ENCODE assay signal across 9 mouse cellular contexts in the genomic region with DNA sequence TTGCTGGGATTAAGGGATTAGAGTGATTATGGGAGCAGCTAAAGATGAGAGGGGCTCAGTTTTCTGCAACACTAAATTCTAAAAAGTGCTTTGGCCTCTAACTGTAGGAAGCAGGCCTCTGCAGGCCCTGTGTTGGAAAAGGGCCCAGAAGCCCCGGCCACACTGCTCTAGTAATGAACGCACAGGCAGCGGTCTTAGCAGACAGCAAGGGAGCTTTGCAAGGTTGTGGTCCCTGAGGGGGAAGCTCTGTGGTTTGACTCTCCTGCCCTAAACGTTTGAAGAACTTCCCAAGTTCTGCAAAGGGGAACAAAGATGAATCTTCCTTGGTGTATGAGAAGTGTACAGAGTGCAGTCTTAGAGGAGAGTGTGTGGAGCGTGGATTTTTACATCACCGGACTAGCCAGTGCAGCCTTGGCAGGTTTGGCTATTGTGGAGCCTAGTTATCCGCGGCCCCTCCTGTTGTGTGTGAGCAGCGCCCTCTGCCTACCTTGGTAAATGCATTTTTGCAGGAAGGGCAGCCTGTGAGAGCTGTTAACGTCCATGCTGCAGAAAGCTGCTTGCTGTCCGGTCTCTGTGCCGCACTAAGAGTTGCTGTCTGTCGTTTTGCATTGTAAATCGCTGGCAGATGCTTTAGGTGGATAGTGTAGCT. TPM values are rescaled to one million over a fixed set of nuclear protein-coding genes. Genes with fewer than 3 reads are reported as not detected.
DNase-seq lines count a peak whose midpoint lies in the region; ATAC-seq and TF ChIP-seq lines count a peak whose summit lies in the region.
"Not testable (repeated sequence)": the region's sequence is repeated elsewhere in the genome, so short reads cannot be mapped to it uniquely, and the experiment has no call there.
"Had no signal": no experiment of that assay in that cellular context is flagged by ENCODE, and none has a peak within 500 bp of the region (broad histone marks: within the 10 kb centered on the region; RNA-seq: fewer than 3 reads in every experiment).

No protein-coding gene starts in this region.

- not testable (repeated sequence) for H3K27me3 ChIP-seq in CH12.LX (replicated peaks); forebrain, embryonic 14.5 days (replicated peaks; ENCODE audit: control insufficient read depth, insufficient read depth, low read length); heart, embryonic 15.5 days; kidney, embryonic 15.5 days

- H3K36me3 ChIP-seq in CH12.LX (replicated peaks in 1 of 2; ENCODE audit: control insufficient read depth in 1 of 2, insufficient read depth in 1 of 2, low read length in 1 of 2); forebrain, embryonic 14.5 days (ENCODE audit: control insufficient read depth, insufficient read depth, low read length); heart, embryonic 15.5 days; kidney, embryonic 15.5 days: not testable (repeated sequence)

- peak; percentile 72 for DNase-seq in CH12.LX (ENCODE audit: extremely low read depth)
- DNase-seq in cerebellum, adult 18-20 months, result peak; percentile 5 to 7
- peak; percentile 71 for DNase-seq in forebrain, embryonic 14.5 days (ENCODE audit: low spot score)
- peak; percentile 27 to 33 for DNase-seq in left cerebral cortex, postnatal 36 days (ENCODE audit: low spot score in 2 of 2)
- DNase-seq in retina, embryonic 14.5 days (ENCODE audit: low spot score), result peak; percentile 61

- intact Hi-C loops in left cerebral cortex, postnatal 36 days (cut with DNase I), result loop anchor here (5.0 kb wide), 1 partner anchor 865 kb away; no protein-coding TSS in a partner anchor

- not testable (repeated sequence) for H3K27ac ChIP-seq in CH12.LX (ENCODE audit: insufficient read depth, low read depth); forebrain, embryonic 14.5 days (ENCODE audit: low read depth, low read length); heart, embryonic 15.5 days; kidney, embryonic 15.5 days

- not testable (repeated sequence) for H3K4me3 ChIP-seq in CH12.LX (replicated peaks in 1 of 3; ENCODE audit: low read depth in 2 of 3, low read length in 2 of 3, poor library complexity in 1 of 3); forebrain, embryonic 14.5 days (ENCODE audit: low read depth, low read length); heart, embryonic 15.5 days; kidney, embryonic 15.5 days (replicated peaks)

- not testable (repeated sequence) for H3K9ac ChIP-seq in CH12.LX (ENCODE audit: insufficient read depth, low read depth); forebrain, embryonic 14.5 days (ENCODE audit: low read length); heart, embryonic 15.5 days
- 0 out of 2 replicates have a peak overlapping the region, but pooled peaks have one; percentile 0 for H3K9ac ChIP-seq in kidney, embryonic 15.5 days

- peak in 1 of 2 experiments; percentile 74; a peak in 2 of 4 replicates for TF ChIP-seq CTCF in CH12.LX (conservative IDR thresholded peaks at IDR 0.05 in 1 of 2, IDR thresholded peaks at IDR 0.05 in 1 of 2; ENCODE audit: low read depth in 2 of 2, low read length in 2 of 2)

- dilution Hi-C loops in CH12.LX (cut with MboI; ENCODE audit: extremely low pct_ligation_motif_present, extremely low pct_unique_long_range_greater_than_20kb, low sequenced_read_pairs), result not testable (repeated sequence)

- H3K79me2 ChIP-seq in CH12.LX (replicated peaks; ENCODE audit: control insufficient read depth, extremely low read depth, insufficient read depth, poor library complexity, severe bottlenecking), result not testable (repeated sequence)

- TF ChIP-seq EP300 in CH12.LX (IDR thresholded peaks at IDR 0.05; ENCODE audit: low read length), result not testable (repeated sequence)

- in situ Hi-C loops in CH12.LX (cut with MboI; ENCODE audit: low pct_ligation_motif_present, low pct_unique_long_range_greater_than_20kb, low sequenced_read_pairs), result loop anchor here (25.0 kb wide), 2 partner anchors 595 to 870 kb away; a partner anchor contains a TSS

- 11% methylated on average over 14 of the region's 14 CpGs for WGBS in forebrain, embryonic 14.5 days
- 16% methylated on average over 14 of the region's 14 CpGs for WGBS in heart, embryonic 15.5 days
- WGBS in kidney, embryonic 15.5 days, result 16% methylated on average over 14 of the region's 14 CpGs

- peak overlapping the region; percentile 52; the same call in 1 of the 2 replicates for H3K4me2 ChIP-seq in CH12.LX (ENCODE audit: insufficient read depth, low read depth, poor library complexity, severe bottlenecking)
- H3K4me2 ChIP-seq in forebrain, embryonic 14.5 days (ENCODE audit: low read length), result peak overlapping the region; percentile 33; the same call in 1 of the 2 replicates
- H3K4me2 ChIP-seq in heart, embryonic 15.5 days, result peak overlapping the region; percentile 42
- H3K4me2 ChIP-seq in kidney, embryonic 15.5 days, result peak overlapping the region; percentile 26; the same call in 1 of the 2 replicates

- TF ChIP-seq POLR2A in CH12.LX (IDR thresholded peaks at IDR 0.05; ENCODE audit: low read depth, low read length), result not testable (repeated sequence)

- H3K9me3 ChIP-seq in CH12.LX (replicated peaks; ENCODE audit: low read length); forebrain, embryonic 14.5 days (replicated peaks; ENCODE audit: control insufficient read depth, low read length); heart, embryonic 15.5 days (replicated peaks); kidney, embryonic 15.5 days (replicated peaks): not testable (repeated sequence)

- TF ChIP-seq RAD21 in CH12.LX (IDR thresholded peaks at IDR 0.05; ENCODE audit: low read depth, low read length), result peak; percentile 70

- H3K4me1 ChIP-seq in CH12.LX (ENCODE audit: control insufficient read depth in 1 of 2, insufficient read depth in 2 of 2), result peaks cover 0 to 14% of the 10 kb centered on the region in 2 experiments; a peak in 2 of 4 replicates
- not testable (repeated sequence) for H3K4me1 ChIP-seq in forebrain, embryonic 14.5 days (ENCODE audit: control insufficient read depth, insufficient read depth, low read length); heart, embryonic 15.5 days (replicated peaks); kidney, embryonic 15.5 days

- ATAC-seq in forebrain, embryonic 14.5 days, result peak; percentile 84
- not testable (repeated sequence) for ATAC-seq in heart, embryonic 15.5 days (replicated peaks; ENCODE audit: insufficient number of reproducible peaks, insufficient read depth, low FRiP score, low read depth)
- ATAC-seq in kidney, embryonic 15.5 days (replicated peaks; ENCODE audit: low FRiP score), result peak; percentile 74; the same call in 1 of the 2 replicates
- ATAC-seq in megakaryocyte, adult 5-6 weeks (ENCODE audit: poor library complexity, severe bottlenecking), result peak; percentile 75

TF ChIP-seq in CH12.LX, 34 proteins besides CTCF, POLR2A, EP300 and RAD21:
- TF ChIP-seq ZNF384 (IDR thresholded peaks at IDR 0.05; ENCODE audit: low read depth, low read length), result 0 out of 2 replicates have a peak, but pooled peaks have one; percentile 13
- peak; percentile 47 for TF ChIP-seq ZC3H11A (IDR thresholded peaks at IDR 0.05; ENCODE audit: low read depth, low read length)
- peak; percentile 77 for TF ChIP-seq SMC3 (IDR thresholded peaks at IDR 0.05; ENCODE audit: low read depth, low read length)

RNA-seq across cellular contexts. Expression of a gene that starts 4.5 kb away (rescaled TPM):
- total RNA-seq in CH12.LX (2012; rRNA removed) (not detected in 2 replicates), CH12.LX (2014; rRNA removed) (not detected in 2 replicates)
- not detected in 2 replicates for polyA plus RNA-seq in CH12.LX (2012; ENCODE audit: insufficient read length, low read depth)
- not detected in 2 replicates for polyA plus RNA-seq in forebrain, embryonic 14.5 days (2014; fragmentation: Nextera tagmentation; extraction: Ambion mirVana)
- not detected in 2 replicates for polyA plus RNA-seq in heart, embryonic 15.5 days (2015; fragmentation: Nextera tagmentation; extraction: Ambion mirVana)
- 0.10 and 0.18 TPM in 2 replicates for polyA plus RNA-seq in kidney, embryonic 15.5 days (2015; fragmentation: Nextera tagmentation; extraction: Ambion mirVana)
- not detected for total RNA-seq in left cerebral cortex, postnatal 36 days (2021)
- 55.9 and 64.6 TPM in 2 replicates for total RNA-seq in megakaryocyte, adult 5-6 weeks (2015)
- total RNA-seq in megakaryocyte, adult 5-6 weeks (2017), result 38.3 and 38.4 TPM in 2 replicates
- polyA plus RNA-seq: liver, embryonic 12.5 days had no signal

RNA-seq across cellular contexts. Expression of a gene that starts 28.8 kb away (rescaled TPM):
- total RNA-seq in CH12.LX (2012; rRNA removed) (not detected in 2 replicates), CH12.LX (2014; rRNA removed) (0.26 TPM in 1 of 2 replicates, not detected in the other)
- not detected in 2 replicates for polyA plus RNA-seq in CH12.LX (2012; ENCODE audit: insufficient read length, low read depth)
- polyA plus RNA-seq in forebrain, embryonic 14.5 days (2014; fragmentation: Nextera tagmentation; extraction: Ambion mirVana), result not detected in 2 replicates
- not detected in 2 replicates for polyA plus RNA-seq in heart, embryonic 15.5 days (2015; fragmentation: Nextera tagmentation; extraction: Ambion mirVana)
- not detected in 2 replicates for polyA plus RNA-seq in kidney, embryonic 15.5 days (2015; fragmentation: Nextera tagmentation; extraction: Ambion mirVana)
- total RNA-seq in left cerebral cortex, postnatal 36 days (2021), result not detected
- not detected in 2 replicates for total RNA-seq in megakaryocyte, adult 5-6 weeks (2015)
- not detected in 2 replicates for total RNA-seq in megakaryocyte, adult 5-6 weeks (2017)
- polyA plus RNA-seq: liver, embryonic 12.5 days had no signal

RNA-seq across cellular contexts. Expression of a gene that starts 33.4 kb away (rescaled TPM):
- total RNA-seq in CH12.LX (2012; rRNA removed) (0.17 and 0.25 TPM in 2 replicates), CH12.LX (2014; rRNA removed) (0.52 TPM in 1 of 2 replicates, not detected in the other)
- not detected in 2 replicates for polyA plus RNA-seq in CH12.LX (2012; ENCODE audit: insufficient read length, low read depth)
- polyA plus RNA-seq in forebrain, embryonic 14.5 days (2014; fragmentation: Nextera tagmentation; extraction: Ambion mirVana), result not detected in 2 replicates
- not detected in 2 replicates for polyA plus RNA-seq in heart, embryonic 15.5 days (2015; fragmentation: Nextera tagmentation; extraction: Ambion mirVana)
- polyA plus RNA-seq in kidney, embryonic 15.5 days (2015; fragmentation: Nextera tagmentation; extraction: Ambion mirVana), result not detected in 2 replicates
- total RNA-seq in left cerebral cortex, postnatal 36 days (2021), result not detected
- total RNA-seq in megakaryocyte, adult 5-6 weeks (2015), result not detected in 2 replicates
- not detected in 2 replicates for total RNA-seq in megakaryocyte, adult 5-6 weeks (2017)
- polyA plus RNA-seq: liver, embryonic 12.5 days had no signal

Comparison
In these comparisons a context has a peak if more than half of its experiments do, and no peak if none do; other contexts are left out.
1. DNase-seq: peak in every context shown above with its lines; median percentile 72 in CH12.LX; 71 in forebrain, embryonic 14.5 days; 61 in retina, embryonic 14.5 days; 30 in left cerebral cortex, postnatal 36 days; 6 in cerebellum, adult 18-20 months.